Mouse (Mus musculus): Measurements from ENCODE around the gene Lgals7. TPM values are rescaled to one million over a fixed set of nuclear protein-coding genes. Genes with fewer than 3 reads are reported as not detected.

The Lgals7 gene
- not detected in 2 replicates for total RNA-seq (2015)
- not detected in 2 replicates for total RNA-seq (2017)

GRCm38 (mm10) chr7:28863540-28863939 is at the start of gene Lgals7:
Gene Lgals7, plus strand, starts transcription at chr7:28863853.
- no peak for ATAC-seq (ENCODE audit: poor library complexity, severe bottlenecking)

- no peak for ATAC-seq (ENCODE audit: poor library complexity, severe bottlenecking)
These were observed 49.2 kb upstream of the Lgals7 start for GRCm38 (mm10) chr7:28814306-28815034.

GRCm38 (mm10) chr7:28815230-28815629 is 48.4 kb upstream of the Lgals7 start:
- ATAC-seq (ENCODE audit: poor library complexity, severe bottlenecking) = no peak

- no peak for ATAC-seq (ENCODE audit: poor library complexity, severe bottlenecking)
These were observed 47.5 kb upstream of the Lgals7 start for GRCm38 (mm10) chr7:28816201-28816600.

GRCm38 (mm10) chr7:28816920-28817319 is 46.7 kb upstream of the Lgals7 start:
- no peak for ATAC-seq (ENCODE audit: poor library complexity, severe bottlenecking)

GRCm38 (mm10) chr7:28817524-28817923 is 46.1 kb upstream of the Lgals7 start:
- ATAC-seq (ENCODE audit: poor library complexity, severe bottlenecking) = no peak

GRCm38 (mm10) chr7:28817957-28818356 is 45.7 kb upstream of the Lgals7 start:
- no peak for ATAC-seq (ENCODE audit: poor library complexity, severe bottlenecking)

- no peak for ATAC-seq (ENCODE audit: poor library complexity, severe bottlenecking)
These were observed 45.2 kb upstream of the Lgals7 start for GRCm38 (mm10) chr7:28818436-28818835.

- ATAC-seq (ENCODE audit: poor library complexity, severe bottlenecking) = no peak
These were observed 44.7 kb upstream of the Lgals7 start for GRCm38 (mm10) chr7:28818861-28819452.

- no peak for ATAC-seq (ENCODE audit: poor library complexity, severe bottlenecking)
These were observed 44.1 kb upstream of the Lgals7 start for GRCm38 (mm10) chr7:28819571-28819970.

GRCm38 (mm10) chr7:28820358-28821260 is 43.0 kb upstream of the Lgals7 start:
- no peak for ATAC-seq (ENCODE audit: poor library complexity, severe bottlenecking)

GRCm38 (mm10) chr7:28821261-28821831 is 42.3 kb upstream of the Lgals7 start:
- ATAC-seq (ENCODE audit: poor library complexity, severe bottlenecking) = no peak

- no peak for ATAC-seq (ENCODE audit: poor library complexity, severe bottlenecking)
These were observed 41.1 kb upstream of the Lgals7 start for GRCm38 (mm10) chr7:28822556-28822955.

GRCm38 (mm10) chr7:28822993-28823903 is 40.4 kb upstream of the Lgals7 start:
- no peak for ATAC-seq (ENCODE audit: poor library complexity, severe bottlenecking)

- ATAC-seq (ENCODE audit: poor library complexity, severe bottlenecking) = no peak
These were observed 39.7 kb upstream of the Lgals7 start for GRCm38 (mm10) chr7:28823932-28824331.

- ATAC-seq (ENCODE audit: poor library complexity, severe bottlenecking) = peak; percentile 98
These were observed 38.5 kb upstream of the Lgals7 start, which contains the start of gene Ech1 for GRCm38 (mm10) chr7:28824941-28825685. Gene Ech1, plus strand, starts transcription at chr7:28825217.

- 0 out of 2 replicates have a peak, but pooled peaks have one; percentile 10 for ATAC-seq (ENCODE audit: poor library complexity, severe bottlenecking)
These were observed 37.8 kb upstream of the Lgals7 start for GRCm38 (mm10) chr7:28825686-28826401.

- no peak for ATAC-seq (ENCODE audit: poor library complexity, severe bottlenecking)
These were observed 37.3 kb upstream of the Lgals7 start for GRCm38 (mm10) chr7:28826402-28826772.

- no peak for ATAC-seq (ENCODE audit: poor library complexity, severe bottlenecking)
These were observed 36.3 kb upstream of the Lgals7 start for GRCm38 (mm10) chr7:28827338-28827737.
